Mouse (Mus musculus) skeletal muscle tissue, adult 2 months (tissue): ENCODE measurements at regions not wholly inside any gene's neighbourhood (a gene's known extent, or its start where the extent isn't known, plus 50 kb on each side); places are given as distances from the start of the nearest gene placed in this dataset.
A peak's percentile ranks its signal among the peaks of the same experiment; 100 is the strongest.

Experiments used
- DNase-seq: peaks from one replicate; pipeline ENCODE4 v3.0.0-alpha.2; 2012; ENCODE audit warnings: low read depth, low spot score

- peak; percentile 74 for DNase-seq
Observed at GRCm38 (mm10) chr10:117940441-117941265, 94.8 kb upstream of the Rap1b start.

DNA sequence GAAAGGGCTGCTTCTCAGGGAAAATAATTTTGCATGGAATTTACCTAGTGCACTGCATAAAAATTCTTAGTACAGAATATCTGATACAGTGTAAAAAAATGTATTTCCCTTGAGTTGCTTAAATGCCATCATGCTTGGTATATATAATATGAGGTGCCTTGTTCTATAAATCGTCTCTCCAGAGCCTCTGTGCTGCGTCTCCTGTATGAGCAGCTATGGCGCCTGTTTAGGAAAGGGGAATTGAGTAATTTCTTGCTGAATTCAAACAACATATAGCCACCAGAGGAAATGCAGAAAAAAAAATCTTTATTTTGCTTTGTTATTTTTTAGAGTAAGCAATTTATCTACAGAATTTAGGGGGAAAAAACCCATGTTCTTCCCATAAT, 95.4 kb upstream of the Rap1b start:
- DNase-seq, result no peak

- DNase-seq, result no peak
Observed at GRCm38 (mm10) chr10:117943702-117944307, 98.0 kb upstream of the Rap1b start.

GRCm38 (mm10) chr10:117947191-117947590, 101.4 kb upstream of the Rap1b start:
- DNase-seq, result no peak

DNA sequence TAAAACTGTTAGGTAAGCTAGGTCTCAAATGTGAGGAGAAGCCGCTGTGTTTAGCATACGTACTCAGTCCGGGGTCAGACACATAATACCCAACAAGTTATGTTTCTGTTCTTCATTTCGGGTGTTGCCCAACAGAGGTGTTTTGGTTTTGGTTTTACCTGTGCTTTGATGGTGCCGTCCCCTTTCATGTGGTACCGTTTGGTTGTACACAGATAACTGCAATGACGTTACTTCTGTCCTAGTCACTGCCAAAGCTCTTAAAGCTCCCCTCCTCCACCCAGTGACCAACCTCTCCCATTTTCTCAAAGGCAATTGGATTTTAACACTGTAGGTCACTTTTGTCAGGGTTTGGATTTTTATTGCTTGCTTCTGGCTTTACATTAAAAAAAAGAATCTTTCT, 102.1 kb upstream of the Rap1b start:
- DNase-seq, result no peak

GRCm38 (mm10) chr10:117952116-117953025, 106.5 kb upstream of the Rap1b start:
- no peak for DNase-seq

GRCm38 (mm10) chr10:117953026-117953711, 107.3 kb upstream of the Rap1b start:
- DNase-seq, result no peak

DNA sequence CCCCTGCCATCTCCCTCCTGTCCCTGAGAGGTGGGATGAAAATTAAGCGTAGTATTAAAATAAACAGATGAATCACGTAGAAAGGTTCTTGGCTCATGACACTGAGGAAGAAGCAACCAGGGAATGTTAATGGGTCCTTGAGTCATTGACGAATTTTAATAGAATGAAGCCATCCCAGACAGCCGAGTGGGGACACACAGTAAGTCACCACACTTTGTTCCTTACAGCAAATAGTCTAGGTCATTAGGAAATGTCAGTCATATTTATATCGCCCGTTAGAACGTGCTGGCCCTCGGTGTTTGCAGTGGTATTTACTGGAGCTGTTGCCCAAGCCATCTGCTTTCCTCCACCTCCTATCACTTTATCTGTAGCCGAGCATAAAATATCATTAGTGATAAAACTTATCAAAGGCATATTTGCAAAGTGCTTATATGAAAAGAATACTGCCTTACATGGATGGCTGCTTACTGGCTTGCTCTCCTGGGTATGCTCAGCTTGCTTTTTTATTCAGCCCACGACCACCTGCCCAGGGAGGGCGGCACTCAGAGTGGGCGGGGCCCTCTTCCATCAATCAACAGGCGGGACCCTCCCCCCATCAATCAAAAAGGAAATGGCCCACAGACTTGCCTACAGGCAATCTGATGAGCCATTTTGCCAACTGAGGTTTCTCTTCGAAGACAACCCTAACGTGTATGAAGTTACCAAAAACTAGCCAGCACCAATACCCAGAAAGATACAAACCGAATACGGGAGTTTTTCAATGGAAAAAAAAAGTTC, 110.5 kb upstream of the Rap1b start:
- DNase-seq, result no peak

GRCm38 (mm10) chr10:117974706-117975105, 128.9 kb upstream of the Rap1b start:
- no peak for DNase-seq

DNA sequence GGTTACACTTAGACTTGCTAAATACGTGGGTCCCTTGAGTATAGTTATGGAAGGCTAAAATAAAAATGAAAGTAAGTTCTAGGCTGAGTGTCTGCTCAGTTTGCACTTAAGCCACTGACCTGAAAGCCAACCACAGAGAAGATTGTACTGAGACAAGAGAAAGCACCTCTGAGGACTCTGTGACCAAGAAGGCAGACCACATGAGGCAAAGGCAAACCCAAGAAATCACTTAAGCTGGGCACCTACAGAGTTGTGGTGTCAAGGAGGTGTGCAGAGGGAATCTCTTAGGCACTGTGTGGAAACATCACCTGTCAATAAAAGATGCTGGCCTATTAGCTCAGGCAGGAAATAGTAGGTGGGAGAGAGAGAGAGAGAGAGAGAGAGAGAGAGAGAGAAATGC, 129.6 kb upstream of the Rap1b start:
- no peak for DNase-seq

DNA sequence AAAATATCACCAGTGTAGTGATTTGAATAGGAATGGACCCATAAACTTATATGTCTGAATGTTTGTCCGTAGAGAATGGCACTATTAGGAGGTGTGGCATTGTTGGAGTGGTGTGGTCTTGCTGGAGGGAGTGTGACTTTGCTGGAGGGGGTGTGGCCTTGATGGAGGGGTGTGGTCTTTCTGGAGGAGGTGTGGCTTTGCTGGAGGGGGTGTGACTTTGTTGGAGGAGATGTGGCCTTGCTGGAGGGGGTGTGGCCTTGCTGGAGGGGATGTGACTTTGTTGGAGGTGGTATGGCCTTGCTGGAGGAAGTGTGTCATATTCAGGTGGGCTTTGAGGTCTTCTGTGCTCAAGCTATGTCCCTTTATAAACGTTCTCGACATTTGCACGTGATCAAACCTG, 133.3 kb upstream of the Rap1b start:
- no peak for DNase-seq

DNA sequence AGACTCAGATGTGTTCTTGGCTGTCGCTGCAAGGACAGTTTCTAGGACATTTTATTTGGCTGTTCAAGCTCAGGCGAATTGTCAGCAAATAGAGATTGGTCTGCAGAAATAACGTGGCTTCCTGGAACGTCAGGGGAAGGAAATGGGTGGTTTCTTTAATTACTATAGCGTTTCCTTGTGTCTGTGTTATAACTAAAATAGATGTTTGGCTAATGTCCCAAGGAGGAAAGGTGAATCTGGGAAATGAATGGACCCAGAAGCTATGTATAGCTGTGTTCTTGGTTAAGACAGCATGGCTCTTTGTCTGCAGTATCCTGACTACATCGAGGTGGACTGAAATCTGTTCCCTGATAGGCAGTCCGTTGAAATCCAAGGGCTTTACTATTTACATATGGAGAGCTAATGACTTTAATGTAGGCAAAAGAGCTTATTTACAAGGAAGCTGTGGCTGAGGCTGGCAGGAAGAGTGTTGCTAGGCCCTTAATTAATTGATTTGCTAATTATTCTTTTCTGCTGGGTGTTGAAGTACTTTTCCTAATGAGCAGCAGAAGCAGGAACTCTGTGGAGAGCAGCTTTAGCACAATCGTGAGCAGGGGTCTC, 136.9 kb upstream of the Rap1b start:
- peak; percentile 31 for DNase-seq

- no peak for DNase-seq
Observed at GRCm38 (mm10) chr10:117983271-117983670, 137.4 kb upstream of the Rap1b start.

DNA sequence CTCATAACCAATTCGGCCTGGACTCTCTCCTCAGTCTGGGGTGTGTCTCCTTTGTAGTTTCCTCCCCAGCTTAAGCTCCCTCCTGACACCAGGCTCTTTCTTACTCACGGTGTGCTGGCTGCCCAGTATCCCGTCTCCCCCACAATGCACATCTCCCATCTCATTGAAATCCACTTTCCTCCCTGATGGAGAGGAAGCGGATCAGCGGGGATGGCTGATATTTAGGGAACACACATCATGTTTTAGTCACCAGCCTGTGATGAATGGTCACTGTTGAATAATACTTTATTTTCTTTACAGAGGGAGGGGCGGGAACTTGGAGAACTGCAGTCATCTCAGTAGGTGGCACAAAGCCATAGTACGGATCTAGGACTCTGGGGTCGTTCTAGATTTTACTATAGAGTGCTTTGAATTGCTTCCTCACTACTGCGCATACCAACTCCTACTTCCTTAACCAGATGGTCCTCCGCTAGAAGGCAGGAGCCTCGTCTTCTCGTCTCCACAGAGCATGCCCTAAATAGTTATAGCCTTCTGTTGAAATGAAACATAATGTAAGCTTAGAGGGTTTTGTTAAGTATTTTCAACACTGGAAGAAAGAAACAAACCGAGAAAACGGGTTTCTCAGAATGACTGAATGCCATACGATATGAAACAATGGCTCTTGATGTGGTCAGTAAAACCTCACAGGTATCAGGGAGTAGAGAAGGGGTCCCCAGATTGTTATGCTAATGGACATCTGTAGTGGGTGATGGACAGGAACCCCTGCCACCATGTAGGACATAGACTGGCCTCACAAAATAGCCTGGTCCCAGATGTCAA, 139.2 kb upstream of the Rap1b start:
- DNase-seq, result no peak

DNA sequence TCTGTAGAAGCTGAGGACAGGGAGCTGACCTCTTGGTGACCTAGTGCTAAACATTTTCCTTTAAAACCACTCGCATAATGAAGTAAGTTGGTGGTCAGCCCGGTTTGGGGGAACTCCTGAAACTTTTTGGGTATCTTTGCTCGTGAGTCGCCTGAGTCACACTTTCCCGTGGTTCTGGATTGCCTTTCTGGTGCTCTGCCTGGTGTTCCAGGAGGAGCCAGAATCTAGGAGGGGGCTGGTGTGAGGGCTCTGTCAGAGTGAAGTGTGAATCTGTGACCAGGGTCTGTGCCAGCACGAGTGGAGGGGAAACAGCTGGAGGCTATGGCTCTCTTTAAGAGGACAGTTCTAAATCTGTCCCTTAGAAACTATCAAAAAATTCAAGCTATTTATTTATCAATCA, 141.8 kb upstream of the Rap1b start:
- DNase-seq, result no peak

- no peak for DNase-seq
Observed at GRCm38 (mm10) chr10:117988076-117988475, 142.2 kb upstream of the Rap1b start.

GRCm38 (mm10) chr10:117991176-117991575, 145.3 kb upstream of the Rap1b start:
- no peak for DNase-seq

GRCm38 (mm10) chr10:117992317-117992716, 146.5 kb upstream of the Rap1b start:
- no peak for DNase-seq

- DNase-seq, result no peak
Observed at GRCm38 (mm10) chr10:117993809-117994208, 147.8 kb upstream of the Mdm1 start.

DNA sequence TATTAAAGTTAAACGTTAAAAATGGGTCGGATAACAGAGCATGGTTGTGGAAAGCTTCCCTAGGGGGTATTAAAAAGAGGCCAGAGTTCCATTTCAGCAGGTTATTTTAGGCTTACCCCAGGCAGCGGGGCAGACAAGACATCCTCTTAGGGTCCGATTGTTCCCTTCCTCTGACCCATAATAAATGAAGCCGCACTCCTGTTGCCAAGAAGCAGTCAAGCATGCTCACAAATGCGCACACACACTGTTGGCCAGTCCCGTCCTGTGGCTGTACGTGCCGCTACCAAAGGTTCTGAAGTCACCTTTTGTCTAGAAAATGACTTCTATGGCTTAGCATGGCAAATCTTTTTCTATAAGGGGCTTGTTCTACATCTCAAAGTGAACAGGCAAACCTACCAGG, 146.8 kb upstream of the Mdm1 start:
- DNase-seq, result no peak
